Mouse (Mus musculus): ENCODE measurements around the gene Acvr1b. TPM values are rescaled to one million over a fixed set of nuclear protein-coding genes. Genes with fewer than 3 reads are reported as not detected.

Acvr1b gene
- polyA plus RNA-seq, 1 experiment from 2014 or later: 18.8 TPM

DNA sequence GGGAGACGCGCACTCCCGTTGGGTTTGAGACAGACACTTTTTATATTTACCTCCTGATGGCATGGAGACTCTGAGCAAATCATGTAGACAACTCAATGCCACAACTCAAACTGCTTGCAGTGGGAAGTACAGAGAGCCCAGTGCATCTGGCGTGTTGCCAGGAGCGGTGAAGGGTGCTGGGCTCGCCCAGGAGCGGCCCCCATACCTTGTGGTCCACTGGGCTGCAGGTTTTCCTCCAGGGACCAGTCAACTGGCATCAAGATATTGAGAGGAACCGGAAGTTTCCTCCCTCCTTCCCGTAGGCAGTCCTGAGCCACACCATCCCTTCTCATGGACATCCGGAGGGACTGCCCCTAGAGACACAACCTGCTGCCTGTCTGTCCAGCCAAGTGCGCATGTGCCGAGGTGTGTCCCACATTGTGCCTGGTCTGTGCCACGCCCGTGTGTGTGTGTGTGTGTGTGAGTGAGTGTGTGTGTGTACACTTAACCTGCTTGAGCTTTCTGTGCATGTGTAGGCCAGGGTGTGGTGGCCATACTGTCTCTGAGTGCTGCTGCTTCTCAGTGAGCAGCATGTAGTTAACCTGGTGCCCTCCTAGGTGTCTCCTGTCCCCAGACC is 37.2 kb downstream of the Acvr1b start:
- 91% methylated on average over 14 of the region's 14 CpGs for WGBS
- H3K4me1 ChIP-seq (replicated peaks): no peaks in the 10 kb centered on the region; the same call in 1 of the 2 replicates
- ATAC-seq (ENCODE audit: low read depth): no peak; the same call in 1 of the 2 replicates
- H3K27me3 ChIP-seq: no peaks in the 10 kb centered on the region
- no peaks in the 10 kb centered on the region for H3K9me3 ChIP-seq
- H3K9ac ChIP-seq: no peak overlapping the region
- H3K4me3 ChIP-seq: no peak overlapping the region
- no peak overlapping the region for H3K27ac ChIP-seq (replicated peaks)
- peaks cover 82% of the 10 kb centered on the region for H3K36me3 ChIP-seq
- H3K4me2 ChIP-seq: no peak overlapping the region

- no peaks in the 10 kb centered on the region for H3K27me3 ChIP-seq
- no peak overlapping the region for H3K4me2 ChIP-seq
- no peak overlapping the region for H3K4me3 ChIP-seq
- H3K36me3 ChIP-seq: peaks cover 69% of the 10 kb centered on the region
- no peak overlapping the region for H3K9ac ChIP-seq
- H3K4me1 ChIP-seq (replicated peaks): no peaks in the 10 kb centered on the region; the same call in 1 of the 2 replicates
- no peak for ATAC-seq (ENCODE audit: low read depth)
- WGBS: 78% methylated on average over 14 of the region's 14 CpGs
- no peaks in the 10 kb centered on the region for H3K9me3 ChIP-seq
- H3K27ac ChIP-seq (replicated peaks): no peak overlapping the region
Measured at GRCm38 (mm10) chr15:101212435-101212834, 38.6 kb downstream of the Acvr1b start.

DNA sequence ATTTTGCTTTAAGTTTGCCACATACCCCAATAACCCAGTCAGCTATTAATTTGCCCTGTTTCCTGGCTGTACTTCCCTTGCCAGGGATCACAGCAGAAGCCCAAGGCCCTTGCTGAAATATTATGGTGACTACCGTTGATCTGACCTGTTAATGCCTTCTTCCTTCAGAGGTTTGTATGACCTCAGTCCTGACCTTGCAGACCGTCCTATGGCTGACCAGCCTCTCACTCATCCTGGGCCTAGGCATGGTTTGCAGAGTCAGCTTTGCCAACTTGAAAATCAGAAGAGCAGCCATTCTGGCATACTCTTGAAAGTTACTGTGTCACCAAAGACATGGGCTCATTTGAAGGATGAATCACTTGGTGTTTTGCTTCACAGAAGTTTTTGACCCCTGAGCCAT is 41.3 kb downstream of the Acvr1b start:
- H3K36me3 ChIP-seq: peaks cover 45% of the 10 kb centered on the region
- no peak overlapping the region for H3K9ac ChIP-seq
- no peak overlapping the region for H3K4me2 ChIP-seq
- 80% methylated on average over 2 of the region's 2 CpGs for WGBS
- H3K4me1 ChIP-seq (replicated peaks): peaks cover 2% of the 10 kb centered on the region; the same call in 1 of the 2 replicates
- H3K9me3 ChIP-seq: no peaks in the 10 kb centered on the region
- no peak overlapping the region for H3K27ac ChIP-seq (replicated peaks)
- ATAC-seq (ENCODE audit: low read depth): no peak
- H3K4me3 ChIP-seq: no peak overlapping the region
- no peaks in the 10 kb centered on the region for H3K27me3 ChIP-seq

DNA sequence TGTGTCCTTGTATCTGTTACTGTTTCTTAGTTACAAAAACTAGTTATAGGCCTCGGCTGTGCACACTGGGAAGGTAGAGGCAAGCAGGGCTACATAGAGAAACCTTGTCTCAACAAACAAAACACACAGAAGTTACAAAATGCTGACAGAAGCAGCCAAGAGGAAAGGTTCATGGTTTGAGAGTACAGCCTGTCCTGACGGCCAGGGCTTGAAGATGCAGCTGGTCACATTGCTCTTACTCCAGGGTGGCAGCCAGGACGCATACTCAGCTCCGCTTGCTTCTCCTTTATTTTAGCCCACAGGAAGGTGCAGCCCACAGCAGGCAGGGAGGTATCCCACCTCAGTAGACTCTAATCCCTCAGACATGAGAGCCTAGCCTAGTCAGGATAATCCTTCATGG is 42.2 kb downstream of the Acvr1b start:
- no peak overlapping the region for H3K4me2 ChIP-seq
- no peaks in the 10 kb centered on the region for H3K27me3 ChIP-seq
- H3K4me3 ChIP-seq: no peak overlapping the region
- no peak overlapping the region for H3K27ac ChIP-seq (replicated peaks)
- H3K36me3 ChIP-seq: peaks cover 37% of the 10 kb centered on the region
- no peaks in the 10 kb centered on the region for H3K9me3 ChIP-seq
- peaks cover 11% of the 10 kb centered on the region for H3K4me1 ChIP-seq (replicated peaks)
- no peak overlapping the region for H3K9ac ChIP-seq
- WGBS: 84% methylated on average over 4 of the region's 4 CpGs
- no peak for ATAC-seq (ENCODE audit: low read depth)

GRCm38 (mm10) chr15:101220905-101221297 is 47.0 kb downstream of the Acvr1b start:
- H3K27me3 ChIP-seq: peaks cover 21% of the 10 kb centered on the region
- H3K9me3 ChIP-seq: no peaks in the 10 kb centered on the region
- no peak overlapping the region for H3K9ac ChIP-seq
- ATAC-seq (ENCODE audit: low read depth): peak; percentile 68; the same call in 1 of the 2 replicates
- peak overlapping the region; percentile 80 for H3K27ac ChIP-seq (replicated peaks)
- 4% methylated on average over 8 of the region's 8 CpGs for WGBS
- peak overlapping the region; percentile 44 for H3K4me2 ChIP-seq
- H3K4me3 ChIP-seq: no peak overlapping the region
- peaks cover 52% of the 10 kb centered on the region for H3K4me1 ChIP-seq (replicated peaks)
- H3K36me3 ChIP-seq: no peaks in the 10 kb centered on the region

- Histone ChIP-seq H3K4me1 (replicated peaks) (peaks cover 52% of the 10 kb centered on the region), H3K36me3 (no peaks in the 10 kb centered on the region), H3K27me3 (peaks cover 21% of the 10 kb centered on the region), H3K4me3 (peak overlapping the region; percentile 17), H3K9ac (peak overlapping the region; percentile 43; the same call in 1 of the 2 replicates), H3K9me3 (no peaks in the 10 kb centered on the region), H3K27ac (replicated peaks) (peak overlapping the region; percentile 71), H3K4me2 (peak overlapping the region; percentile 44)
- WGBS: 3% methylated on average over 14 of the region's 14 CpGs
- peak; percentile 34; the same call in 1 of the 2 replicates for ATAC-seq (ENCODE audit: low read depth)
Measured at GRCm38 (mm10) chr15:101221298-101222104, 47.6 kb downstream of the Acvr1b start.

- no peaks in the 10 kb centered on the region for H3K36me3 ChIP-seq
- no peak for ATAC-seq (ENCODE audit: low read depth)
- H3K27me3 ChIP-seq: peaks cover 21% of the 10 kb centered on the region
- no peak overlapping the region for H3K9ac ChIP-seq
- 0 out of 2 replicates have a peak overlapping the region, but pooled peaks have one; percentile 76 for H3K4me3 ChIP-seq
- H3K4me1 ChIP-seq (replicated peaks): peaks cover 59% of the 10 kb centered on the region
- peak overlapping the region; percentile 95 for H3K4me2 ChIP-seq
- no peaks in the 10 kb centered on the region for H3K9me3 ChIP-seq
- WGBS: 41% methylated on average over 13 of the region's 13 CpGs
- 0 out of 2 replicates have a peak overlapping the region, but pooled peaks have one; percentile 64 for H3K27ac ChIP-seq (replicated peaks)
Measured at GRCm38 (mm10) chr15:101222897-101223482, 49.1 kb downstream of the Acvr1b start.

DNA sequence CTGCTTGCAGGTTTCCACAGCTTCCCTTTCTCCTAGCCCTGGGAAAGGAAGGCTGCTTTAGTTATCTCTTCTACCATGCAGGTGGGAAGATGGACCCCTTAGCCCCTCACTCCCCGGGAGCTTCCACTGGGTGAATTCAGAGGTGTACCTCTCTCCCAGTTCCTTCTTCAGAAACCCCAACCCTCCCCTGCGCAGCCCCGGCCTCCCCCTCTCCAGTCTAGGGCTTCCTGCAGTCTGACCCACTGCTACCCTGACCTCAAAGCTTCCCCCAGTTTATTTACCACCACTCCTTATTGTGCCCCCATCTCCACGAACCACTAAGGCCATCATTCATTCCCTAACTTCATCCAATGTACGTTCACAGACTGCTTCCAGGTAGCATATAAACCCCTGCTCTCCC is 49.7 kb downstream of the Acvr1b start:
- peak; percentile 6; the same call in 1 of the 2 replicates for ATAC-seq (ENCODE audit: low read depth)
- H3K4me3 ChIP-seq: peak overlapping the region; percentile 76
- H3K9me3 ChIP-seq: no peaks in the 10 kb centered on the region
- H3K9ac ChIP-seq: peak overlapping the region; percentile 84
- WGBS: 2% methylated on average over 5 of the region's 5 CpGs
- H3K27me3 ChIP-seq: peaks cover 21% of the 10 kb centered on the region
- H3K4me2 ChIP-seq: peak overlapping the region; percentile 95
- peak overlapping the region; percentile 64; the same call in 1 of the 2 replicates for H3K27ac ChIP-seq (replicated peaks)
- H3K4me1 ChIP-seq (replicated peaks): peaks cover 65% of the 10 kb centered on the region
- H3K36me3 ChIP-seq: no peaks in the 10 kb centered on the region

GRCm38 (mm10) chr15:101224006-101224906 is 50.4 kb downstream of the Acvr1b start, which contains the start of gene Grasp:
Gene Grasp (plus strand): TSS chr15:101224188.
- peak within 1 kb of the TSS; percentile 64 for H3K27ac ChIP-seq (replicated peaks)
- under 1% methylated on average over 76 of the region's 77 CpGs for WGBS

DNA sequence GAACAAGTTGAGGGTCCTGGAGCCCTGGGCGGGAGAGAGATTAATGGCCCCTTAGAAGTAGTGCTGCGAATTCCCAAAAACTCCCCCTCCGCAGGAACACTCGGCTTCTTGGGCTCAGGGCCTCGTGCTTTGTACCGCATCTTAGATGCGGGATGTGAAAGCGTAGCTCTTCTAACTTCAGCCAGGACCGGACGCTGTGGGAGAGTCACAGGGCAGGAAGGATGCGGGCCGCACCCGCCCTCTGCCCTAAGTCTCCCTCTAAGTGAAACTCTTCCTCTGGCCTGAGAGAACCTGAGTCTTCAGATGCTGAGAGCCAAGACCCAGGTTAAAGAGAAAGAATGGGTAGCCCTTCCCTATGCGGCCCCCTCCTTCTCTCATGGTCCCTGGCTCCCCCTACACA is 51.1 kb downstream of the Acvr1b start:
- Histone ChIP-seq H3K36me3 (peaks cover 7% of the 10 kb centered on the region; the same call in 1 of the 2 replicates), H3K27me3 (peaks cover 21% of the 10 kb centered on the region), H3K27ac (replicated peaks) (peak overlapping the region; percentile 64), H3K4me3 (peak overlapping the region; percentile 76), H3K9me3 (no peaks in the 10 kb centered on the region), H3K4me2 (peak overlapping the region; percentile 95), H3K9ac (peak overlapping the region; percentile 84), H3K4me1 (replicated peaks) (peaks cover 65% of the 10 kb centered on the region)
- 6% methylated on average over 14 of the region's 14 CpGs for WGBS
- no peak for ATAC-seq (ENCODE audit: low read depth)

More at GRCm38 (mm10) chr15:101224006-101224906, 50.4 kb downstream of the Acvr1b start, which contains the start of gene Grasp:
- peaks cover 66% of the 10 kb centered on the region for H3K4me1 ChIP-seq (replicated peaks)
- no peaks in the 10 kb centered on the region for H3K9me3 ChIP-seq
- ATAC-seq (ENCODE audit: low read depth): peak; percentile 69
- H3K27me3 ChIP-seq: peaks cover 21% of the 10 kb centered on the region
- peak within 1 kb of the TSS; percentile 84 for H3K9ac ChIP-seq
- peaks cover 3% of the 10 kb centered on the region; the same call in 1 of the 2 replicates for H3K36me3 ChIP-seq
- peak within 1 kb of the TSS; percentile 76 for H3K4me3 ChIP-seq
- H3K4me2 ChIP-seq: peak within 1 kb of the TSS; percentile 95

DNA sequence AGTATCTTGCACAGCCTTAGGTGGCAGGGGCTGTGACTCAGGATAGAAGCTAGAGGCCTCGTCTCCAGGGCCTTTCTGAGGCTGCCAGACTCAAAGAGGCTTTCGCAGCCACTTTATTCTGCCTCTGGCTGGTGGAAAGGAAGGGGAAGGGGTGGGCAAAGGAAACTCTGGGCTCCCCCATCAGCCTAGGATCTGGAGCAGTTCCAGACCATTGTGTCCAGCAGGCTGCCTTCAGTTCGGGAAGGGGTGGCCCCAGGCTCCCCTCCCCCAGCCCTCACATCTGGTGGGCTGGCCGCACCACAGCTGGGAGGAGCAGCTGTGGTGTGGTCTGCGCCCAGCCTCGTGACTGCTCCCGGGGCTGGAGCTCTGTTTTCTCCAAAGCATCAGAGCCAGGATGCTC is 54.1 kb downstream of the Acvr1b start:
- 10% methylated on average over 7 of the region's 7 CpGs for WGBS
- H3K9ac ChIP-seq: 0 out of 2 replicates have a peak overlapping the region, but pooled peaks have one; percentile 17

More for the DNA sequence above, 54.1 kb downstream of the Acvr1b start:
- H3K4me3 ChIP-seq: no peak overlapping the region
- H3K4me2 ChIP-seq: peak overlapping the region; percentile 20
- H3K4me1 ChIP-seq (replicated peaks): peaks cover 42% of the 10 kb centered on the region
- H3K27me3 ChIP-seq: peaks cover 13% of the 10 kb centered on the region; the same call in 1 of the 2 replicates
- H3K9me3 ChIP-seq: no peaks in the 10 kb centered on the region
- H3K27ac ChIP-seq (replicated peaks): peak overlapping the region; percentile 54; the same call in 1 of the 2 replicates
- H3K36me3 ChIP-seq: peaks cover 23% of the 10 kb centered on the region
- ATAC-seq (ENCODE audit: low read depth): no peak

Data from neural tube, embryonic 13.5 days (tissue).